Mouse (Mus musculus) heart, embryonic 14.5 days (tissue): Measurements from ENCODE around the gene Tmed10. TPM values are rescaled to one million over a fixed set of nuclear protein-coding genes. Genes with fewer than 3 reads are reported as not detected.
A peak's percentile ranks its signal among the peaks of the same experiment; 100 is the strongest.

Source experiments
- ATAC-seq: fragments of 200-750 bp; cut with Nextera tagmentation; 2 replicates; pipeline ENCODE4 v1.8.0; 2017; ENCODE audit warnings: low read depth, moderate TSS enrichment; ENCODE audit not compliant: insufficient number of reproducible peaks, insufficient read depth, low FRiP score
- H3K27ac ChIP-seq, 2 experiments: fragments of 200-500 bp in 1 of 2; fragments of 300-500 bp in 1 of 2; sonication (generic) in 1 of 2; replicated peaks in 1 of 2; 2 replicates each; pipeline ENCODE4 v1.5.1; 2012 to 2014; ENCODE audit warnings: low read depth in 2 of 2, low read length in 2 of 2, control low read depth in 1 of 2, mild to moderate bottlenecking in 1 of 2, mixed read lengths in 1 of 2; ENCODE audit not compliant: control insufficient read depth in 1 of 2, insufficient read depth in 1 of 2
- H3K27me3 ChIP-seq: fragments of 300-500 bp; sonication (generic); 2 replicates; pipeline ENCODE4 v1.6.1; 2014; ENCODE audit warnings: mild to moderate bottlenecking, low read length, control low read depth; ENCODE audit not compliant: control insufficient read depth, insufficient read depth
- H3K36me3 ChIP-seq: fragments of 300-500 bp; sonication (generic); 2 replicates; pipeline ENCODE4 v1.6.1; 2014; ENCODE audit warnings: mild to moderate bottlenecking, control low read depth, low read length, mixed read lengths; ENCODE audit not compliant: control insufficient read depth, insufficient read depth
- H3K4me1 ChIP-seq, 2 experiments: fragments of 200-500 bp in 1 of 2; fragments of 300-500 bp in 1 of 2; sonication (generic) in 1 of 2; 2 replicates each; pipeline ENCODE4 v1.6.1; 2012 to 2014; ENCODE audit warnings: low read length in 2 of 2, control low read depth in 1 of 2, mixed read lengths in 1 of 2; ENCODE audit not compliant: control insufficient read depth in 2 of 2, insufficient read depth in 2 of 2
- H3K4me2 ChIP-seq: fragments of 300-500 bp; sonication (generic); 2 replicates; pipeline ENCODE4 v1.6.1; 2014; ENCODE audit warnings: mild to moderate bottlenecking, low read length
- H3K4me3 ChIP-seq, 2 experiments: fragments of 200-500 bp in 1 of 2; fragments of 300-500 bp in 1 of 2; sonication (generic) in 1 of 2; 2 replicates each; pipeline ENCODE4 v1.5.1; 2012 to 2014; ENCODE audit warnings: low read length in 2 of 2, mild to moderate bottlenecking in 2 of 2, control low read depth in 1 of 2, low read depth in 1 of 2, moderate library complexity in 1 of 2; ENCODE audit not compliant: control insufficient read depth in 1 of 2, insufficient read depth in 1 of 2
- H3K9ac ChIP-seq: fragments of 300-500 bp; sonication (generic); 2 replicates; pipeline ENCODE4 v1.6.1; 2014; ENCODE audit warnings: mild to moderate bottlenecking, low read length
- H3K9me3 ChIP-seq: fragments of 300-500 bp; sonication (generic); 2 replicates; pipeline ENCODE4 v1.6.1; 2016; ENCODE audit warnings: low read length, control low read depth; ENCODE audit not compliant: control insufficient read depth
- WGBS: fragments of 180-500 bp; shearing (Covaris S2); extraction: QIAGEN DNeasy Blood & Tissue Kit; methylation state at CpG from one replicate; pipeline ENCODE4 v1.1.7; 2014; 5-methylcytosine and 5-hydroxymethylcytosine counted together
- polyA plus RNA-seq: library from polyadenylated mRNA; unstranded; fragments of >200 nt; fragmentation: Nextera tagmentation; extraction: Ambion mirVana; gene quantifications from 2 replicates; pipeline ENCODE4 v1.2.1, GENCODE M21; 2014

Gene Tmed10
- polyA plus RNA-seq, 1 experiment from 2014 or later = 320 TPM

- Histone ChIP-seq H3K27me3 (no peaks in the 10 kb centered on the region), H3K9ac (peak overlapping the region; percentile 94), H3K4me2 (peak overlapping the region; percentile 87), H3K4me1 (peaks cover 10 to 28% of the 10 kb centered on the region in 2 experiments), H3K36me3 (no peaks in the 10 kb centered on the region), H3K4me3 (peak overlapping the region; percentile 85 to 91), H3K9me3 (no peaks in the 10 kb centered on the region), H3K27ac (peak overlapping the region; percentile 41 to 88)
- 1% methylated on average over 50 of the region's 53 CpGs for WGBS
- peak; percentile 58 for ATAC-seq
Observed at GRCm38 (mm10) chr12:85373591-85374560, 771 bp downstream of the Tmed10 start.

- peaks cover 14 to 34% of the 10 kb centered on the region in 2 experiments for H3K4me1 ChIP-seq
- no peak overlapping the region for H3K4me3 ChIP-seq
- 69% methylated on average over 8 of the region's 8 CpGs for WGBS
- no peaks in the 10 kb centered on the region for H3K27me3 ChIP-seq
- no peaks in the 10 kb centered on the region for H3K36me3 ChIP-seq
- no peaks in the 10 kb centered on the region for H3K9me3 ChIP-seq
- H3K27ac ChIP-seq = peak overlapping the region in 1 of 2 experiments; percentile 19; a peak in 1 of 4 replicates
- no peak overlapping the region for H3K9ac ChIP-seq
- ATAC-seq = no peak
- H3K4me2 ChIP-seq = peak overlapping the region; percentile 87; the same call in 1 of the 2 replicates
Observed at GRCm38 (mm10) chr12:85372068-85372665, 2.5 kb downstream of the Tmed10 start.

- H3K4me3 ChIP-seq = no peak overlapping the region
- H3K4me1 ChIP-seq = peaks cover 14 to 37% of the 10 kb centered on the region in 2 experiments
- H3K27ac ChIP-seq = peak overlapping the region in 1 of 2 experiments; percentile 33; a peak in 1 of 4 replicates
- H3K4me2 ChIP-seq = no peak overlapping the region
- no peaks in the 10 kb centered on the region for H3K9me3 ChIP-seq
- H3K36me3 ChIP-seq = peaks cover 1% of the 10 kb centered on the region; the same call in 1 of the 2 replicates
- H3K27me3 ChIP-seq = no peaks in the 10 kb centered on the region
- H3K9ac ChIP-seq = no peak overlapping the region
- WGBS = 47% methylated on average over 6 of the region's 6 CpGs
- ATAC-seq = no peak
Observed at GRCm38 (mm10) chr12:85368441-85369063, 6.1 kb downstream of the Tmed10 start.

- 66% methylated on average over 3 of the region's 3 CpGs for WGBS
- Histone ChIP-seq H3K4me3 (no peak overlapping the region), H3K27ac (peak overlapping the region in 1 of 2 experiments; percentile 4; a peak in 1 of 4 replicates), H3K9ac (no peak overlapping the region), H3K27me3 (no peaks in the 10 kb centered on the region), H3K4me2 (no peak overlapping the region), H3K4me1 (peaks cover 7 to 15% of the 10 kb centered on the region in 2 experiments), H3K9me3 (peaks cover 3% of the 10 kb centered on the region; the same call in 1 of the 2 replicates), H3K36me3 (peaks cover 6% of the 10 kb centered on the region; the same call in 1 of the 2 replicates)
- ATAC-seq = no peak
Observed at GRCm38 (mm10) chr12:85366271-85366670, 8.4 kb downstream of the Tmed10 start.

- H3K27ac ChIP-seq = no peak overlapping the region
- 79% methylated on average over 4 of the region's 4 CpGs for WGBS
Observed at GRCm38 (mm10) chr12:85362510-85362909, 12.1 kb downstream of the Tmed10 start.

GRCm38 (mm10) chr12:85361580-85361979, 13.1 kb downstream of the Tmed10 start:
- no peak for ATAC-seq
- Histone ChIP-seq H3K4me1 (peaks cover 0 to 4% of the 10 kb centered on the region in 2 experiments; a peak in 2 of 4 replicates), H3K36me3 (peaks cover 6% of the 10 kb centered on the region; the same call in 1 of the 2 replicates), H3K9ac (no peak overlapping the region), H3K27me3 (no peaks in the 10 kb centered on the region), H3K27ac (no peak overlapping the region), H3K4me3 (no peak overlapping the region), H3K9me3 (peaks cover 3% of the 10 kb centered on the region; the same call in 1 of the 2 replicates), H3K4me2 (no peak overlapping the region)

More at GRCm38 (mm10) chr12:85362510-85362909, 12.1 kb downstream of the Tmed10 start:
- Histone ChIP-seq H3K4me1 (peaks cover 2 to 4% of the 10 kb centered on the region in 2 experiments; a peak in 3 of 4 replicates), H3K9ac (no peak overlapping the region), H3K9me3 (peaks cover 3% of the 10 kb centered on the region; the same call in 1 of the 2 replicates), H3K27me3 (no peaks in the 10 kb centered on the region), H3K4me3 (no peak overlapping the region), H3K36me3 (peaks cover 6% of the 10 kb centered on the region; the same call in 1 of the 2 replicates), H3K4me2 (no peak overlapping the region)
- no peak for ATAC-seq

- ATAC-seq = no peak
Observed at GRCm38 (mm10) chr12:85361165-85361564, 13.5 kb downstream of the Tmed10 start.

More at GRCm38 (mm10) chr12:85361165-85361564, 13.5 kb downstream of the Tmed10 start:
- H3K27me3 ChIP-seq = no peaks in the 10 kb centered on the region
- WGBS = 83% methylated on average over 3 of the region's 3 CpGs
- H3K4me3 ChIP-seq = no peak overlapping the region
- H3K4me2 ChIP-seq = no peak overlapping the region
- H3K9me3 ChIP-seq = peaks cover 3% of the 10 kb centered on the region; the same call in 1 of the 2 replicates
- no peak overlapping the region for H3K27ac ChIP-seq
- peaks cover 6% of the 10 kb centered on the region; the same call in 1 of the 2 replicates for H3K36me3 ChIP-seq
- H3K4me1 ChIP-seq = no peaks in the 10 kb centered on the region; a peak in 1 of 4 replicates
- no peak overlapping the region for H3K9ac ChIP-seq
